Mouse (Mus musculus): ENCODE data around the gene Pip4k2a.

Gene Pip4k2a

GRCm38 (mm10) chr2:18891991-18892537, 105.9 kb downstream of the Pip4k2a start:
- DNase-seq = no peak

- DNase-seq = no peak
These were observed 107.5 kb downstream of the Pip4k2a start for GRCm38 (mm10) chr2:18890227-18891001.

- no peak for DNase-seq
These were observed 113.6 kb downstream of the Pip4k2a start for GRCm38 (mm10) chr2:18884277-18884676.

- DNase-seq = no peak
These were observed 123.3 kb downstream of the Pip4k2a start for GRCm38 (mm10) chr2:18874626-18875025.

GRCm38 (mm10) chr2:18874063-18874462, 123.9 kb downstream of the Pip4k2a start:
- DNase-seq = no peak

GRCm38 (mm10) chr2:18873440-18873839, 124.5 kb downstream of the Pip4k2a start:
- no peak for DNase-seq

GRCm38 (mm10) chr2:18872797-18873196, 125.1 kb downstream of the Pip4k2a start:
- DNase-seq = peak; percentile 82 to 87

GRCm38 (mm10) chr2:18871087-18871486, 126.8 kb downstream of the Pip4k2a start:
- no peak for DNase-seq

- DNase-seq = no peak
These were observed 130.9 kb downstream of the Pip4k2a start for GRCm38 (mm10) chr2:18867069-18867468.

GRCm38 (mm10) chr2:18864719-18865118, 133.2 kb downstream of the Pip4k2a start:
- no peak for DNase-seq

GRCm38 (mm10) chr2:18861607-18862158, 136.2 kb downstream of the Pip4k2a start:
- no peak for DNase-seq

- DNase-seq = peak; percentile 86 to 89
These were observed 137.2 kb downstream of the Pip4k2a start for GRCm38 (mm10) chr2:18860686-18861085.

- DNase-seq = no peak
These were observed 140.0 kb downstream of the Pip4k2a start for GRCm38 (mm10) chr2:18857952-18858351.

GRCm38 (mm10) chr2:18856461-18856860, 141.5 kb downstream of the Pip4k2a start:
- no peak for DNase-seq

- no peak for DNase-seq
These were observed 142.7 kb downstream of the Pip4k2a start for GRCm38 (mm10) chr2:18855246-18855645.

GRCm38 (mm10) chr2:18853345-18853744, 144.6 kb downstream of the Pip4k2a start:
- no peak for DNase-seq

- DNase-seq = no peak
These were observed 147.3 kb downstream of the Pip4k2a start for GRCm38 (mm10) chr2:18850657-18851056.

- DNase-seq = peak in 1 of 2 experiments; percentile 23
These were observed 149.8 kb downstream of the Pip4k2a start for GRCm38 (mm10) chr2:18848074-18848629.

GRCm38 (mm10) chr2:18842527-18842926, 155.4 kb downstream of the Pip4k2a start:
- DNase-seq = no peak

- no peak for DNase-seq
These were observed 156.9 kb downstream of the Pip4k2a start for GRCm38 (mm10) chr2:18841051-18841450.

GRCm38 (mm10) chr2:18839532-18839931, 158.4 kb downstream of the Pip4k2a start:
- no peak for DNase-seq

GRCm38 (mm10) chr2:18835266-18835908, 162.5 kb downstream of the Pip4k2a start:
- peak; percentile 47 to 50 for DNase-seq

GRCm38 (mm10) chr2:18833024-18833590, 164.8 kb downstream of the Pip4k2a start:
- DNase-seq = no peak

All from cerebellum, postnatal 10 days (tissue).